Mouse (Mus musculus) mouse trophoblast stem cell (cell line): ENCODE data around the gene Zmynd10.
"Not testable (repeated sequence)": the region's sequence is repeated elsewhere in the genome, so short reads cannot be mapped to it uniquely, and the experiment has no call there.

Experiments
- in situ Hi-C, 2 experiments: fragments of 300-500 bp; cut with MseI, MboI; formaldehyde crosslinking; loops; 2 replicates in 1 of 2; 3 replicates in 1 of 2; pipeline ENCODE4 v1.15.1; 2025

The Zmynd10 gene

DNA sequence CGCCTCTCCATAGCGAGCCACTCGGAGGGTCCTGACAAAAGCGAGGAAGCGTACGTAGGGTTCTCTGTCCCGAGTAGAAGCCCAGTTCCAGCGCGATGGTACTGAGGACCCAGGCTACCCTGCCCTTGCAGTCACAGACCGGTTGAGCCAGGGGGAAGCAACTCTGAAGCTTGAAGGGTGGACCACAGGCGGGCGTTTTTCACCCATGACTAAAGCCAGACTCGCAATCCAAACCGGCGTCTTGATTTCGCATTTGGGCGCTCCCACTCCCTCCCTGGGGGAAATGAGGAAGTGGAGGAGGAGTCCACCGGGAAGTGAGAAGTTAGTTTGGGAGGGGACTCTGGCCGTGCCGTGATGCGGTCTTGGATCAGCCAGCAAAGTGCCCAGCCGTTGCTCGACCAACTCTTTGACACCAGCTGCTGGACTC is 7.9 kb downstream of the Zmynd10 start:
- in situ Hi-C loops, result no loop called here

DNA sequence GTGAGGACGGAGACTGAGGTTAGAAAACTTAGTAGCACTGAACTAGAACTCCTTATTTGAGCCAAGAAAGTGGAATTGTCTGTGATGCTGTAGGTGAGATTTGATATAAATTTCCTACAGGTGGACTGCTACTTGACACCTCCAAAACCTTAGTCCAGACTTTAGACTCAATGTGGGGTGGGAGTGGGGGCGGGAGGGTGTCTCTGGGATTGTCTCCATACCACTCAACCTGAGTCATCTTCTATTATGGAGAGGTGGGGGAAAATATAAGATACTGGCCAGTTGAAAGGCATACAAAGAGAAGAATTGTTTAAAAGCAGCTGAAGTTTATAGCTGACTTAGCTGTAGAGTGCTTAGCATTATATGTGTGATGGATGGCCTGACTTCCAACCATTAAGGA is 8.6 kb downstream of the Zmynd10 start:
- in situ Hi-C loops, result no loop called here

DNA sequence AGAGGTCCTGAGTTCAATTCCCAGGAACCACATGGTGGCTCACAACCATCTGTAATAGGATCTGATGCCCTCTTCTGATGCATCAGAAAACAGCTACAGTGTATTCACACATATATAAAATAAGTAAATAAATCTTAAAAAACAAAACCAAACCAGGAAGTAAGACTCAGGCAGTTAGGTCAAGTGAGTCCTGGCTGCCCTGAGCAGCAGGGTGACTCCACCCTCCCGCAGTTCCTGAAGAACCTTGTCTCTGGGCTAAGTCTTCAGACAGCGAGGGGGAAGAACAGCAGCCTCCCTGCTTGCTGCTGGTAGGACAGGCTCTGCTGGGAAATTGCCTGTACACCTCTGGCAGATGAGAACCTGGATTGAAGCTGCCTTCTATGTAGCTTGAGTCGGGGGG is 9.2 kb downstream of the Zmynd10 start:
- in situ Hi-C loops, result no loop called here

DNA sequence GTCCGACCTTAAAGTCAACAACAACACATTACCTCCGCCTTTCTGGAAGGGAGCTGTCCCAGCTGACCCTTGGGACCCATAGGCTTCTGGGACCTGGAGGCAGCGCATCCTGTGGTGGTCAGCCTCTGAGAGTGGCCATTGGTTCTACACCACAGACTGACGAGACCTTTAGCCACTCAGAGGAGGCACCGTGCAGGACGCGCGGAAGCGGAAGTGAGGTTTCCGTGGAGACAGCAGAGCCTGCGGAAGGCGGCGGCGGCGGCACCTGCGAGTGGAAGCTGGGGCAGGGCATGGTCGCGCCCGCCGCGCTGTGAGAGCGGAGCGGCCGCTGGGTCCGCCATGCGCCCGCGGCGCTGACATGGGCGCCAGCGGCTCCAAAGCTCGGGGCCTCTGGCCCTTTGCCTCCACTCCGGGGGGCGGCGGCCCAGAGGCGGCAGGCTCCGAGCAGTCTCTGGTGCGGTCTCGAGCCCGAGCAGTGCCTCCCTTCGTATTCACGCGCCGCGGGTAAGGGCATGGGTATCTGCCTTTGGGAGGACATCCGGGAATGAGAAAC is 16.0 kb downstream of the Zmynd10 start, which contains the start of gene Tusc2:
TSS of gene Tusc2 (plus strand) at position 227 of the 553 bp plus-strand sequence.
- in situ Hi-C loops, result no loop called here

DNA sequence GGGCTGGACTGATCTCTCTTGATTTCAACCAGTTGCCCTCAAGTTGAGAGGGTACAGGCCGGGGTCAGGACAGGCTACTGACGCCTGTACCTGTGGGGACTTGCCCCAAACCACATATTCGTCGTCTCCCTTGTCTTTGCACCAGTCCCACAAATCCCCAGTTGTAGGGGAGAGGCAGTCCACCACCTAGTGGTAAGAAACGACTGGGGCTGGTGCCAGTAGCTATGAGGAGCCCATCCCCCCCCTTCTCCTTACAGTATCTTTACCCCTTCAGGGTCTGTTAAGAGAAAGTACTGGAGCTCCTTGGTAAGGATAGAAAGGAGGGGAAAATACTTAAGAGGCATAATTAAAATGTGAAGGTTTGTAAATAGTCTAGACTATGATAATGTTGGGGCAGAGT is 18.5 kb downstream of the Zmynd10 start:
- in situ Hi-C loops, result not testable (repeated sequence)

DNA sequence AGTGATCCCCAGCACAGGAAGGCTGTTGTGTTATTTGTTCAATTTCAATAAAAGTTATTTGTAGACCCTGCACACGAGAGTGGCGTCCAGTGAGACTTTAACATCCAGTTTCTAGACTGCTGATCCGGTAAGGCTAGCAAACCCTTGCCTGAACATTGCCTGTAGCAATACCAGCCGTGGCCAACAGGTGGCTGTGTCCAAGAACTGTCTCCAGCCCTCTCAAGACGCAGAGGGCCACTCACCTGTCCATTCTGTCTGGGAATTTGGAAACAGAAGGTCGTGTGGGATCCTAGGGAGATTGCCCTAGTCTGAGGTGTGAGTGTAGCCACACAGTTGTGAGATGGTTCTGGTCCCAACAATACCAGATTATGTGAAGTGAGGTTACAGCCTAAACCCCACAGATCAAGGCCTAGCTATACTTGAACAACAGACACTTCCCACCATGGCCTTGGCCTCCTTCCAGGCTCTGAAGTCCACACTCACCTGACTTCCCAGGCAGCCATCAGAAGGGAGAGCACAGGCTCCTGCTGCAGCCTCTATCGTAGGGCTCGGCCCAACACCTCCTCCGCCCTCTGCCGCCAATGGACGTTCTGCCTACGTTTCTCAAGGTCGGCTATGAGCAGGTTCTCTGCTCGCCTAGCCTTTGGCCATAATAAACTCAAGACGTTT is 19.1 kb downstream of the Zmynd10 start:
- in situ Hi-C loops, result no loop called here

DNA sequence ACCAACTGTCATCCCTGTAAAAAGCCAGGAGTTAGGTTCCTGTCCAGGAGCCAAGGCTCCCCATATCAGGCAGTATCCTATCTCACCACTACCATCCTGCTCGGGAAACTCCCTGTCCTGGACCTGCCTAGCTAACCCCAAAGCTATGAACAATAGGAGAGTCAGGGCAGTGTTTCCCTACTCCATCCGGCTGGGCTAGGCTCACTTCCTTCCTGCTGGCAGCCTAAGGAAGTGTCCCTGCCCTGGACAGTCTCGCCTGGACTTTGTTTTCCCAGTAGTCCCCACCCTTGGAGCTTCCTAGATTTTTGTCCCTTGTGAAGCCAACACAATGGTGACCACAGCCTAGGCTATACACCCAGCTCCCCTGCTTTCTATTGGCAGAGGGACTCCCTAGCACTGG is 19.8 kb downstream of the Zmynd10 start:
- in situ Hi-C loops, result no loop called here

DNA sequence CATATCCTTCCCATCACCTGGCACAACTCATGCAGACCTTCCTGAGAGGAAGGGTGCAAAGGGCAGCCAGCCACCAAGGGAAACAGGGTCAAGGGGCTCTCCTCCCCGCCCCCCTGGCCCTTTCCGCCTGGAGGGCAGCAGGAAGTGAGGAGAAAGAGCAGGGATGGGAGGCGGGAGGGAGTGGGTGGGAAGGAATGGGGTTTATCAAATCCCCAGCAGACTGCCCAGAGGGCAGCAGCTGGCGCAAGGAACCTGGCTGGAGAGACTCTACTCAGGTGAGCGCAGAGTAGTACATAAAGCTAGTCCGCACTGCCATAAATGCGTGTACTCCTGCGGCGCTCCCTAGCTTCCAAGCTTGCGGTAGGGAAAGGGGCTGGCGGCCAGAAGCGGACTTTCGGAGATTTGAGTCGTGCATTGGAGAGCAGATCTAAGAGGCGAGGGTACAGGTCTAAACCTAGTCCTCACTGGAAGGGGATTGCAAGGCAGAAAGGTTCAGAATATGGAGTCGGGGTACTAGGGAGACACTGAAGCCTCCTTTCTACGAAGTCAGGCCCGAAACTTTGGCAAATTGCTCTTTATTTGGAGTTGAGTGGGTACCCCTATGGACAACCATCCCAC is 20.7 kb downstream of the Zmynd10 start, which contains the start of gene Hyal2:
TSS of gene Hyal2 (plus strand) at position 244 of the 618 bp plus-strand sequence.
- in situ Hi-C loops, result no loop called here

DNA sequence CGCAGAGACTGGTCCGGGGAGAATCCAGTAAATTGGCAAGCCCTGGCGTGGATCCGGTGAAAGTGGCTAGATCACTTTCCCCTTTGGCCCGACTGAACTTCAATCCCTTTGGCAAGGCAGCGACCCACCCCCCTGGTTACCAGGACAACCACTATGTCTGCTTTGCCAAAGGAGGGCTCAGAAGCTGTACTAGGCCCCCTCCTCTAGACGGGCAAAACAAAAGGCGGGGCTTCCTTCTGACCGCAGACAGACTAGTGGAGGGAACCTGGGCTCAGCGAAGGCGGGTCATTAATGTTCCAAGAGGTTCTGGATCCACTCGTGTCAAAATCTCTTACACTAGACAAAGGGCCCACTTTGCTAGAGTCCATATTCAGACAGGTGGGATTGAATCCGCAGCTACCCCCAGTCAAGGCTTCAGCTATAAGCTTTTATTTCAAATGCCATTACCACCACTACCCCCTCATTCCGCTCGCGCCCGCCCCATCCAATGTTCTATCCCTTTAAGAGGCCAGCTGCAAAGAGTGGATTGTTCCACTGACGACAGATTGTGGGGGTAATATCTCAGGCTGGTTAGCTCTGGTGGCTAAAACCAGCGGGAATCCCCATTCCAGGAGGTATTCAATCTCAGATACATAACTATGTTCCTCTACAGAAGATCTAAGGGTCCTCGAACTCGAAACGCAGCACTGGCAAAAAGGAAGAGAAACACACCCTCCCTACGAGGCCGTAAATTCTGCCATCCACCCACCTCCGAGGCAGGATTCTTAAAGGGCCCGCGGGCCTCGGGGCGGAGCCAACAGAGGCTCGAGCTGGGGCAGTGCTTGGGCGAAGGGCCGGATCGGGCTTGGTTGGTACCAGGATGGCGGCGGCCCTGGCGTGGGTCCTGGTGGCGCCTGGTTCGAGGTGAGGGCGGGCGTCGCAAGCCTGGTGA is 21.5 kb downstream of the Zmynd10 start:
- in situ Hi-C loops, result no loop called here

DNA sequence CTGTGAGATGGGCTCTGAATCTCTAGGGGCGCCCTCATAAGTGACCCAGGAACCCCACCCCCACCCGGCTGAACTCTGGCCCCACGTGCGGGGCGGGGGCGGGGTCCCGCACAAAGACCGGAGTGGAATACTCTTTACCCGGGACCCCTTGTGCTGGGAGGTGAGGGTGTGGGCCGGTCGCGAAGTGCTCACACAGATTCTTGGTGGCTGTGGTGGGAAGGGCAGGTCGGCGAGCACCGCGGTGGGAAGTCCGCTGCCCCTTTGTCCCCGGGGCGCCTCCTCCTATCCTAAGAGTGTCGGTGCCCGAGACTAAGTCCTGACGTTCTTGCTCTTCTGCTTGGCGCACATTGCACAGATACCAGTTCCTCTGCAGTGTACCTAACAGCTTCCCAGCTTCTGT is 22.2 kb downstream of the Zmynd10 start:
- in situ Hi-C loops, result no loop called here

DNA sequence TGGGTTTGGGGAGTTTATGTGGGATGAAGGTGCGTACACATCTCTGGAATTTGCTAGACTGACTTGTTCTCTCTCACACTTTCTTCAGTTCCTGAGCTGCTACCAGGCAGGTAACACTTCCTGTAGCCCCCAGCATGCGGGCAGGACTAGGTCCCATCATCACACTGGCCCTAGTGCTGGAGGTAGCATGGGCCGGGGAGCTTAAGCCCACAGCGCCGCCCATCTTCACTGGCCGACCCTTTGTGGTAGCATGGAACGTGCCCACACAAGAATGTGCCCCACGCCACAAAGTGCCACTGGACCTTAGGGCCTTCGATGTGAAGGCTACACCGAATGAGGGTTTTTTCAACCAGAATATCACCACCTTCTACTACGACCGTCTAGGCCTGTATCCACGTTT is 22.9 kb downstream of the Zmynd10 start:
- in situ Hi-C loops, result no loop called here

DNA sequence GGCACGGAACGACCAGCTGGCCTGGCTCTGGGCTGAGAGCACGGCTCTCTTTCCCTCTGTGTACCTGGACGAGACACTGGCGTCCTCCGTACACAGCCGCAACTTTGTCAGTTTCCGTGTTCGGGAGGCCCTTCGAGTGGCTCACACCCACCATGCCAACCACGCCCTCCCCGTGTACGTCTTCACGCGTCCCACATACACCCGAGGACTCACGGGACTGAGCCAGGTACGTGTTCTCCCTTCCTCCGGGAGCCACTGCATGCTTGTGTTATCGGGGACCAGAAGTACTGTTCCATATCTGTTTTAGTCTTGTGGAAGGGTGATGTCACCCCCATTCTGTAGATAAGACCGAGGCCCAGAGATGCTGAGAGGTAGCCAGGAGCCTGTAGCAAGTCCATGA is 23.7 kb downstream of the Zmynd10 start:
- in situ Hi-C loops, result no loop called here

DNA sequence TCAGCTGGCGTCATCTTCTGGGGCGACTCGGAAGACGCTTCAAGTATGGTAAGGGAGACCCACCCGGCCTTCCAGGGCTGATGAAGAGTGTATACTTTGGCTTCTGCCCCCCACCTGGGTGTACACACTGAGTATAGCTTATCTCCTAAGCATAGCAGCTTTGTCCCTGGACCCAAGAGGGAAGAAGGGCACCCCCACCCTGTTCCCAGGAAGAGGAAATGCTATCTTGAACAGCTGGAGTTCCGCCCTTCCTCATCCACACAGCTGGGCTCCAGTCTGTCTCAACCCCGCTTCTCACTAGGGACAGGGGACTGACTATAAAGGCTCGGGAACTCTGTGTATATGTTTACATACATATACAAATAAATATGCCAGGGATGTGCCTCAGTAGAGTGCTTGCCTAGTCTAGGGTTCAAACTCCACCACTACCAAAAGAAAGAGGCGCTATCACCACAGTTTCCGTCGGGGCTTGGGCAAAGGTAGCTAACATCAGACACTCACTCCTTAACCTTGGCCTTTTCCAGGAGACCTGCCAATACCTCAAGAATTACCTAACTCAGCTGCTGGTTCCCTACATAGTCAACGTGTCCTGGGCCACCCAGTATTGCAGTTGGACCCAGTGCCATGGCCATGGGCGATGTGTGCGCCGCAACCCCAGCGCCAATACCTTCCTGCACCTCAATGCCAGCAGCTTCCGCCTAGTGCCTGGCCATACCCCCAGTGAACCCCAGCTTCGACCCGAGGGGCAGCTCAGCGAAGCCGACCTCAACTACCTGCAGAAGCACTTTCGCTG is 24.6 kb downstream of the Zmynd10 start:
- in situ Hi-C loops, result no loop called here

DNA sequence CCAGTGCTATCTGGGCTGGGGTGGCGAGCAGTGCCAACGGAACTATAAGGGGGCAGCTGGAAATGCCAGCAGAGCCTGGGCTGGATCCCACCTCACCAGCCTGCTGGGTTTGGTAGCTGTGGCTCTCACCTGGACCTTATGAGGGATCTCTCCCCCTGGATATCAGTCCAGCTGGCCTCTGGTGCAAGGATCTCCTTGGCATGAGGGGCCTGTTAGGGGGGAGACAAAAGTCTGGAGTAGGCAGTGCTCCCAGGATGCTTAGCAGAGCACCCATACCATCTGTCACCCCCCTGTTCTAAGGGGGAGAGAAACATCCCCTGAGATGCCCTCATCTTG is 25.2 kb downstream of the Zmynd10 start:
- in situ Hi-C loops, result no loop called here

DNA sequence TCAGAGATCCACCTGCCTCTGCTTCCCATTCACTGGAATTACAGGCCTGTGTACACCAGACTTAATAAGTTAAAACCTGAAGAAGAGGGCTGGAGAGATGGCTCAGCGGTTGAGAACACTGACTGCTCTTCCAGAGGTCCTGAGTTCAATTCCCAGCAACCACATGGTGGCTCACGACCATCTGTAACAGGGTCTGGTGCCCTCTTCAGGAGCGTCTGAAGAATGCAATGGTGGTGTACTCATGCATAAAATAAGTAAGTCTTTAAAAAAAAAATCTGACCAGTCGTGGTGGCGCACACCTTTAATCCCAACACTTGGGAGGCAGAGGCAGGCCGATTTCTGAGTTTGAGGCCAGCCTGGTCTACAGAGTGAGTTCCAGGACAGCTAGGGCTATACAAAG is 26.7 kb downstream of the Zmynd10 start:
- in situ Hi-C loops, result not testable (repeated sequence)

DNA sequence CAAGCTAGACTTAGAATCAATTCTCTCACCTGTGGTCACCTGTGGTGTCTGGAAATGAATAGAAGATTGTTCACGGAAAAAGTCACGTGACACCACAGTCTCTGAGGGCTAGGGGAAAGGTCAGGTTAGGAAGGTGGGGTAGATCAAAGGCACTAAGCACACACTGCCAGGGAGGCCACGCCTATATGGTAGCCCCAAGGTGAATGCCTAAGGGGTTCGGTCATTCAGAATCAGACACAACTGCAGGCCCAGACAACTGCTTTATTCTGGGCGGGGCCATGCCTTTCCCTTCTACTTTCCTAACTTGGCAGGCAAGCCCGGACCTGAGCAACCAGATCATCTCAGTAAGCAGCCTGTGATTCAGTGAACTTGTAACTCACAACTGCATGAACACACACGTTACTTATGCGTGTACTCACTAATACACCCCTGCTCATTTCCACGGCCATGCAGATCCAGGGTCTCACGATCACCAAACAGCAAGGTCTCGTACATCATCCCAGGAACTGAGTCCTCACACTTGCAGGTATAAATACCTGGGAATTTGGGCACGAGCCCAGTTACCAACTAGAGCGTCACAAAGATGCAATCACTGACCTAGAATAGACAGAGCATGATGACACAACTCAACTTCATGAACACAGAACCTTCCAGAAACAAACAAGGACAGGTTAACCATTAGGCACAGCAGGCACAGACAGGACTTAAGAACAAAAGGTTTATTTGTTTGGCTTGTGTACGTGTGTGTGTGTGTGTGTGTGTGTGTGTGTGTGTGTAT is 28.7 kb downstream of the Zmynd10 start:
- in situ Hi-C loops, result no loop called here

DNA sequence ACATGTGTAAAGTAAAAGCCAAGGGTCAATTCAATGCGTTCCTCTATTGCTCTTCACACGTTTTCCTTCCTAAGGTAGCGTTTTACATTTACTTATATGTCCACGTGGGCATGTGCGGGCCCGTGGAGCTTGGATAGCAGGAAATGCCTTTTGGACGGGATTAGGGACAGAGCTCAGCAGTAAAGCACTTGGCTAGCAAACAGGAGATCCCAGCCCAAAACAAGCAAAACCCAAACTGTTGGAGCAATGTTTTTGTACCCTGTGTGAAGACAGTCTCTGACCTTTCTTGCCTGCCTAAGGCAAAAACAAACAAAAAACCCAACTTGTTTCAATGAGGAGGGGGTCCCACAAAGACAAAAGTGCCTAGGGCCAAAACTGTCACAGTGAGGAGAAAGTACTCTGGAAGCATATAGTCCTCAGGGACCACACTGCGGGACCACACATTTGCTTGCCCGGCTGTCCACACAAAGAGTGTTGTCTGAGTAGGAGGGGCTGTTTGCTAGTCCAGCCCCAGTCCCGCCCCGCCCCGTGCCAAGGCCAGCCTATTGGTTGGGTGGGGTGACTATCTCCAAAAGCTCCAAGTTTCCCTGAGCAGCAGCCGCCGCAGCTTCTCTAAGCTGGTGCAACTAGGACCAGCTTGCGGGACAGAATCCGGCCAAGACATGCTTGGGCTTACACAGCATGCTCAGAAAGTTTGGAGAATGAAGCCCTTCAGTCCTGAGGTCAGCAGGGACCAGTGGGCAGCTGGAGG is 29.4 kb downstream of the Zmynd10 start, which contains the start of gene Hyal1:
TSS of gene Hyal1 (plus strand) at position 571 of the 751 bp plus-strand sequence.
- in situ Hi-C loops, result no loop called here

DNA sequence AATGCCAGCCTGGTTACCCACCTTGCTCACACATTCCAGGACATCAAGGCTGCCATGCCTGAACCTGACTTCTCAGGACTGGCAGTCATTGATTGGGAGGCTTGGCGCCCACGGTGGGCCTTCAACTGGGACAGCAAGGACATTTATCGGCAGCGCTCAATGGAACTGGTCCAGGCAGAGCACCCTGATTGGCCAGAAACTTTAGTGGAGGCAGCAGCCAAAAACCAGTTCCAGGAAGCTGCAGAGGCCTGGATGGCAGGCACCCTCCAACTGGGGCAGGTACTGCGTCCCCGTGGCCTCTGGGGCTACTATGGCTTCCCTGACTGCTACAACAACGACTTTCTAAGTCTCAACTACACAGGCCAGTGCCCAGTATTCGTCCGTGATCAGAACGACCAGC is 30.8 kb downstream of the Zmynd10 start:
- in situ Hi-C loops, result no loop called here

DNA sequence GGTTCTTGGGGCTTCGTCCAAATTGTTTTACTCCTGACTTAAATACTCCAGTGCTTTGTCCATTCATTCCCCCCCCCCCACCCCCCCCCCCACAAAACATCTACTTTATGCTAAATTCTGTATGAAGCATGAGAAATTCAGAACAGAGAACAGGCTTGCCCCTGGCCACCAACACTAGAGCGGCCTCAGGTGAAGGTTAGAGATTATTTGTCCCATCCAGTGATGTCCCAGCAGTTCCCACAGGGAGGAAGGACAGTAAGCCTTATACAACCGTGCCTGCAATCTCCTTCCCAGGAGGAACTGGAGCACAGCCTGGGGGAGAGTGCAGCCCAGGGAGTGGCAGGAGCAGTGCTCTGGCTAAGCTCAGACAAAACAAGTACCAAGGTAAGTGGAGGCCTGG is 31.5 kb downstream of the Zmynd10 start, which contains the start of gene Naa80:
TSS of gene Naa80 (plus strand) at position 301 of the 400 bp plus-strand sequence.
- in situ Hi-C loops, result no loop called here
